Mouse (Mus musculus) forebrain, embryonic 11.5 days (tissue): ENCODE results near the gene Isg20. TPM values are rescaled to one million over a fixed set of nuclear protein-coding genes. Genes with fewer than 3 reads are reported as not detected.

ENCODE experiments used
- ATAC-seq: fragments of 200-750 bp; cut with Nextera tagmentation; replicated peaks from 2 replicates; pipeline ENCODE4 v1.8.0; 2017; ENCODE audit warnings: moderate TSS enrichment; ENCODE audit not compliant: low FRiP score
- DNase-seq: peaks from one replicate; pipeline ENCODE4 v3.0.0-alpha.2; 2017; ENCODE audit warnings: low spot score
- H3K27ac ChIP-seq: fragments of 300-500 bp; sonication (generic); 2 replicates; pipeline ENCODE4 v1.5.1; 2014; ENCODE audit warnings: low read depth, low read length
- H3K27me3 ChIP-seq: fragments of 300-500 bp; sonication (generic); 2 replicates; pipeline ENCODE4 v1.6.1; 2014; ENCODE audit warnings: mild to moderate bottlenecking, low read length, mixed read lengths; ENCODE audit not compliant: control insufficient read depth, insufficient read depth
- H3K36me3 ChIP-seq: fragments of 300-500 bp; sonication (generic); 2 replicates; pipeline ENCODE4 v1.6.1; 2014; ENCODE audit warnings: mild to moderate bottlenecking, low read length, moderate library complexity, mixed read lengths; ENCODE audit not compliant: control insufficient read depth, insufficient read depth
- H3K4me1 ChIP-seq: fragments of 300-500 bp; sonication (generic); replicated peaks from 2 replicates; pipeline ENCODE4 v1.6.1; 2014; ENCODE audit warnings: low read length, mixed read lengths; ENCODE audit not compliant: control insufficient read depth, insufficient read depth
- H3K4me2 ChIP-seq: fragments of 300-500 bp; sonication (generic); 2 replicates; pipeline ENCODE4 v1.6.1; 2014; ENCODE audit warnings: low read depth, mild to moderate bottlenecking, low read length, moderate library complexity, mixed read lengths; ENCODE audit not compliant: severe bottlenecking
- H3K4me3 ChIP-seq: fragments of 300-500 bp; sonication (generic); 2 replicates; pipeline ENCODE4 v1.5.1; 2014; ENCODE audit warnings: low read depth, low read length
- H3K9ac ChIP-seq: fragments of 300-500 bp; sonication (generic); 2 replicates; pipeline ENCODE4 v1.6.1; 2014; ENCODE audit warnings: low read length
- H3K9me3 ChIP-seq: fragments of 300-500 bp; sonication (generic); 2 replicates; pipeline ENCODE4 v1.6.1; 2016; ENCODE audit warnings: low read length, mixed read lengths; ENCODE audit not compliant: control insufficient read depth
- WGBS: fragments of 180-500 bp; shearing (Covaris S2); extraction: QIAGEN DNeasy Blood & Tissue Kit; methylation state at CpG from one replicate; pipeline ENCODE4 v1.1.7; 2014; 5-methylcytosine and 5-hydroxymethylcytosine counted together
- polyA plus RNA-seq: library from polyadenylated mRNA; unstranded; fragments of >200 nt; fragmentation: Nextera tagmentation; extraction: Ambion mirVana; gene quantifications from 2 replicates; pipeline ENCODE4 v1.2.1, GENCODE M21; 2014

The Isg20 gene
- polyA plus RNA-seq, 1 experiment from 2014 or later: 0.39 TPM

- H3K4me1 ChIP-seq: no peaks in the 10 kb centered on the region
- H3K4me3 ChIP-seq: no peak overlapping the region
- no peaks in the 10 kb centered on the region for H3K9me3 ChIP-seq
- DNase-seq (no peak), ATAC-seq (no peak)
- H3K4me2 ChIP-seq: no peak overlapping the region
- WGBS: 67% methylated on average over 7 of the region's 7 CpGs
- H3K9ac ChIP-seq: no peak overlapping the region
- no peaks in the 10 kb centered on the region for H3K27me3 ChIP-seq
- no peak overlapping the region for H3K27ac ChIP-seq
- no peaks in the 10 kb centered on the region for H3K36me3 ChIP-seq
Measured at GRCm38 (mm10) chr7:78924796-78925195, 11.6 kb downstream of the Isg20 start.

GRCm38 (mm10) chr7:78925680-78926079, 12.5 kb downstream of the Isg20 start:
- H3K27me3 ChIP-seq: no peaks in the 10 kb centered on the region
- no peaks in the 10 kb centered on the region for H3K9me3 ChIP-seq
- no peak overlapping the region for H3K4me2 ChIP-seq
- H3K27ac ChIP-seq: no peak overlapping the region
- 78% methylated on average over 7 of the region's 7 CpGs for WGBS
- H3K4me3 ChIP-seq: no peak overlapping the region
- ATAC-seq (no peak), DNase-seq (no peak)
- H3K9ac ChIP-seq: no peak overlapping the region
- H3K4me1 ChIP-seq: no peaks in the 10 kb centered on the region
- no peaks in the 10 kb centered on the region for H3K36me3 ChIP-seq

GRCm38 (mm10) chr7:78926156-78926555, 12.9 kb downstream of the Isg20 start:
- no peak overlapping the region for H3K4me3 ChIP-seq
- H3K27me3 ChIP-seq: no peaks in the 10 kb centered on the region
- DNase-seq (no peak), ATAC-seq (no peak)
- no peaks in the 10 kb centered on the region for H3K36me3 ChIP-seq
- H3K27ac ChIP-seq: no peak overlapping the region
- no peaks in the 10 kb centered on the region for H3K9me3 ChIP-seq
- WGBS: 78% methylated on average over 9 of the region's 9 CpGs
- no peaks in the 10 kb centered on the region for H3K4me1 ChIP-seq
- H3K9ac ChIP-seq: no peak overlapping the region
- H3K4me2 ChIP-seq: no peak overlapping the region

- no peaks in the 10 kb centered on the region for H3K36me3 ChIP-seq
- no peak overlapping the region for H3K27ac ChIP-seq
- H3K4me3 ChIP-seq: no peak overlapping the region
- no peaks in the 10 kb centered on the region for H3K27me3 ChIP-seq
- no peaks in the 10 kb centered on the region for H3K4me1 ChIP-seq
- DNase-seq: no peak
- H3K4me2 ChIP-seq: no peak overlapping the region
- ATAC-seq: no peak
- no peaks in the 10 kb centered on the region for H3K9me3 ChIP-seq
- H3K9ac ChIP-seq: no peak overlapping the region
- WGBS: 84% methylated on average over 3 of the region's 3 CpGs
Measured at GRCm38 (mm10) chr7:78927266-78927665, 14.0 kb downstream of the Isg20 start.

GRCm38 (mm10) chr7:78938957-78939602, 25.9 kb downstream of the Isg20 start:
- H3K36me3 ChIP-seq: no peaks in the 10 kb centered on the region
- H3K4me2 ChIP-seq: no peak overlapping the region
- no peak overlapping the region for H3K27ac ChIP-seq
- H3K9me3 ChIP-seq: no peaks in the 10 kb centered on the region
- 64% methylated on average over 19 of the region's 19 CpGs for WGBS
- H3K9ac ChIP-seq: no peak overlapping the region
- no peak overlapping the region for H3K4me3 ChIP-seq
- DNase-seq: no peak
- no peak for ATAC-seq
- H3K27me3 ChIP-seq: no peaks in the 10 kb centered on the region
- no peaks in the 10 kb centered on the region for H3K4me1 ChIP-seq

- ATAC-seq (no peak), DNase-seq (no peak)
- 89% methylated on average over 3 of the region's 3 CpGs for WGBS
Measured at GRCm38 (mm10) chr7:78940971-78941370, 27.7 kb downstream of the Isg20 start.

GRCm38 (mm10) chr7:78942544-78942943, 29.3 kb downstream of the Isg20 start:
- H3K9me3 ChIP-seq: no peaks in the 10 kb centered on the region
- DNase-seq: no peak
- H3K4me2 ChIP-seq: no peak overlapping the region
- WGBS: 93% methylated on average over 2 of the region's 2 CpGs
- H3K36me3 ChIP-seq: no peaks in the 10 kb centered on the region
- ATAC-seq: no peak
- H3K4me1 ChIP-seq: no peaks in the 10 kb centered on the region
- no peaks in the 10 kb centered on the region for H3K27me3 ChIP-seq
- no peak overlapping the region for H3K9ac ChIP-seq
- H3K4me3 ChIP-seq: no peak overlapping the region
- H3K27ac ChIP-seq: no peak overlapping the region

More at GRCm38 (mm10) chr7:78940971-78941370, 27.7 kb downstream of the Isg20 start:
- Histone ChIP-seq H3K4me2 (no peak overlapping the region), H3K36me3 (no peaks in the 10 kb centered on the region), H3K27me3 (no peaks in the 10 kb centered on the region), H3K27ac (no peak overlapping the region), H3K4me1 (no peaks in the 10 kb centered on the region), H3K9ac (no peak overlapping the region), H3K9me3 (no peaks in the 10 kb centered on the region), H3K4me3 (no peak overlapping the region)

GRCm38 (mm10) chr7:78953886-78954572, 40.8 kb downstream of the Isg20 start:
- ATAC-seq: no peak
- Histone ChIP-seq H3K4me3 (no peak overlapping the region), H3K4me1 (no peaks in the 10 kb centered on the region), H3K27me3 (no peaks in the 10 kb centered on the region), H3K36me3 (no peaks in the 10 kb centered on the region), H3K27ac (no peak overlapping the region), H3K9ac (no peak overlapping the region), H3K4me2 (no peak overlapping the region), H3K9me3 (no peaks in the 10 kb centered on the region)
- whole genome bisulfite sequencing: 32% methylated on average over 11 of the region's 11 CpGs
- no peak for DNase-seq

- Histone ChIP-seq H3K9me3 (no peaks in the 10 kb centered on the region), H3K36me3 (no peaks in the 10 kb centered on the region), H3K27me3 (no peaks in the 10 kb centered on the region), H3K9ac (no peak overlapping the region), H3K4me2 (no peak overlapping the region), H3K4me1 (no peaks in the 10 kb centered on the region), H3K27ac (no peak overlapping the region), H3K4me3 (no peak overlapping the region)
- no peak for DNase-seq
- 85% methylated on average over 6 of the region's 6 CpGs for WGBS
- no peak for ATAC-seq
Measured at GRCm38 (mm10) chr7:78954619-78955018, 41.4 kb downstream of the Isg20 start.
